Mouse (Mus musculus) kidney, adult 2 months (tissue): ENCODE results near the gene Gm49369. TPM values are rescaled to one million over a fixed set of nuclear protein-coding genes. Genes with fewer than 3 reads are reported as not detected.
A peak's percentile ranks its signal among the peaks of the same experiment; 100 is the strongest.

Experiments
- DNase-seq: peaks from one replicate; pipeline ENCODE4 v3.0.0; 2021
- H3K27ac ChIP-seq: fragments of 200-500 bp; 2 replicates; pipeline ENCODE4 v1.5.1; 2012; ENCODE audit warnings: low read depth, low read length, control low read depth, inconsistent platforms; ENCODE audit not compliant: insufficient read depth
- H3K27me3 ChIP-seq: fragments of 200-500 bp; replicated peaks from 2 replicates; pipeline ENCODE4 v1.6.1; 2012; ENCODE audit warnings: mild to moderate bottlenecking, moderate library complexity, low read length, inconsistent platforms; ENCODE audit not compliant: control insufficient read depth, insufficient read depth
- H3K36me3 ChIP-seq: fragments of 200-500 bp; 2 replicates; pipeline ENCODE4 v1.6.1; 2012; ENCODE audit warnings: mild to moderate bottlenecking, moderate library complexity, low read length, inconsistent platforms; ENCODE audit not compliant: control insufficient read depth, insufficient read depth
- H3K4me1 ChIP-seq: fragments of 200-500 bp; 2 replicates; pipeline ENCODE4 v1.6.1; 2011; ENCODE audit warnings: low read length; ENCODE audit not compliant: control insufficient read depth, insufficient read depth
- H3K4me3 ChIP-seq: fragments of 200-500 bp; 2 replicates; pipeline ENCODE4 v1.5.1; 2011; ENCODE audit warnings: mild to moderate bottlenecking, low read depth, low read length, control low read depth; ENCODE audit not compliant: insufficient read depth
- CTCF ChIP-seq: fragments of 200-500 bp; conservative IDR thresholded peaks from 2 replicates; pipeline ENCODE4 v1.5.1; 2011; ENCODE audit warnings: low read depth, mild to moderate bottlenecking, control low read depth, low read length, moderate library complexity, mixed read lengths; ENCODE audit not compliant: insufficient read depth, insufficient read length
- POLR2A ChIP-seq: fragments of 200-500 bp; IDR thresholded peaks from one replicate; pipeline ENCODE4 v1.6.1; 2011; ENCODE audit warnings: low read depth, low read length, control low read depth
- WGBS: fragments of 180-500 bp; shearing (Covaris S2); methylation state at CpG from one replicate; pipeline ENCODE4 v1.1.7; 2018; 5-methylcytosine and 5-hydroxymethylcytosine counted together
- polyA plus RNA-seq: library from polyadenylated mRNA; depleted of rRNA; stranded (reverse); fragments of >200 nt; gene quantifications from 2 replicates; pipeline ENCODE4 v1.2.3, GENCODE M21; 2012

The Gm49369 gene
- polyA plus RNA-seq, 1 experiment = 0.36 TPM

- under 1% methylated on average over 55 of the region's 55 CpGs for WGBS
- Histone ChIP-seq H3K4me3 (peak within 1 kb of the TSS; percentile 95), H3K36me3 (peaks cover 2% of the 10 kb centered on the region; the same call in 1 of the 2 replicates), H3K4me1 (peaks cover 4% of the 10 kb centered on the region; the same call in 1 of the 2 replicates), H3K27ac (peak within 1 kb of the TSS; percentile 95), H3K27me3 (no peaks in the 10 kb centered on the region)
- TF ChIP-seq POLR2A (peak; percentile 84), CTCF (no peak)
- DNase-seq = peak; percentile 99
These were observed 5.1 kb upstream of the Gm49369 start, which contains the start of gene Ctsd for GRCm38 (mm10) chr7:142387419-142388148. Gene Ctsd, minus strand, starts transcription at chr7:142388038.

- peak; percentile 41 for DNase-seq
- peak overlapping the region; percentile 95 for H3K4me3 ChIP-seq
- peaks cover 4% of the 10 kb centered on the region; the same call in 1 of the 2 replicates for H3K36me3 ChIP-seq
- H3K4me1 ChIP-seq = peaks cover 4% of the 10 kb centered on the region; the same call in 1 of the 2 replicates
- TF ChIP-seq CTCF (no peak), POLR2A (no peak)
- WGBS = 13% methylated on average over 6 of the region's 6 CpGs
- no peaks in the 10 kb centered on the region for H3K27me3 ChIP-seq
- H3K27ac ChIP-seq = peak overlapping the region; percentile 95
These were observed 4.2 kb upstream of the Gm49369 start for GRCm38 (mm10) chr7:142386621-142387201.

- no peaks in the 10 kb centered on the region for H3K27me3 ChIP-seq
- H3K27ac ChIP-seq = no peak overlapping the region
- WGBS = 66% methylated on average over 3 of the region's 3 CpGs
- TF ChIP-seq CTCF = no peak
- TF ChIP-seq POLR2A = no peak
- H3K4me3 ChIP-seq = peak overlapping the region; percentile 95; the same call in 1 of the 2 replicates
- H3K36me3 ChIP-seq = peaks cover 4% of the 10 kb centered on the region; the same call in 1 of the 2 replicates
- H3K4me1 ChIP-seq = peaks cover 4% of the 10 kb centered on the region; the same call in 1 of the 2 replicates
- DNase-seq = no peak
These were observed 3.4 kb upstream of the Gm49369 start for GRCm38 (mm10) chr7:142385742-142386403.

GRCm38 (mm10) chr7:142384306-142384705 lies 1.8 kb upstream of the Gm49369 start:
- Histone ChIP-seq H3K4me3 (no peak overlapping the region), H3K27me3 (no peaks in the 10 kb centered on the region), H3K36me3 (peaks cover 7% of the 10 kb centered on the region), H3K27ac (no peak overlapping the region), H3K4me1 (peaks cover 4% of the 10 kb centered on the region; the same call in 1 of the 2 replicates)
- TF ChIP-seq CTCF (no peak), POLR2A (no peak)
- DNase-seq = no peak
- WGBS = 61% methylated on average over 10 of the region's 10 CpGs

- no peak overlapping the region for H3K27ac ChIP-seq
- no peak for DNase-seq
- WGBS = 84% methylated on average over 4 of the region's 4 CpGs
- H3K4me3 ChIP-seq = no peak overlapping the region
- H3K36me3 ChIP-seq = peaks cover 7% of the 10 kb centered on the region
- H3K4me1 ChIP-seq = peaks cover 4% of the 10 kb centered on the region; the same call in 1 of the 2 replicates
- no peaks in the 10 kb centered on the region for H3K27me3 ChIP-seq
- TF ChIP-seq CTCF = no peak
- no peak for TF ChIP-seq POLR2A
These were observed 1.3 kb downstream of the Gm49369 start for GRCm38 (mm10) chr7:142381175-142381574.

GRCm38 (mm10) chr7:142379186-142379585 lies 3.3 kb downstream of the Gm49369 start:
- Histone ChIP-seq H3K27ac (no peak overlapping the region), H3K36me3 (peaks cover 7% of the 10 kb centered on the region), H3K4me1 (0 out of 2 replicates have a peak, but pooled peaks cover 1% of the 10 kb centered on the region), H3K4me3 (no peak overlapping the region), H3K27me3 (no peaks in the 10 kb centered on the region)
- 86% methylated on average over 6 of the region's 6 CpGs for WGBS
- no peak for DNase-seq
- TF ChIP-seq POLR2A (no peak), CTCF (no peak)
